Mouse (Mus musculus): ENCODE measurements around the gene Guf1.
A peak's percentile ranks its signal among the peaks of the same experiment; 100 is the strongest.

Guf1 gene

DNA sequence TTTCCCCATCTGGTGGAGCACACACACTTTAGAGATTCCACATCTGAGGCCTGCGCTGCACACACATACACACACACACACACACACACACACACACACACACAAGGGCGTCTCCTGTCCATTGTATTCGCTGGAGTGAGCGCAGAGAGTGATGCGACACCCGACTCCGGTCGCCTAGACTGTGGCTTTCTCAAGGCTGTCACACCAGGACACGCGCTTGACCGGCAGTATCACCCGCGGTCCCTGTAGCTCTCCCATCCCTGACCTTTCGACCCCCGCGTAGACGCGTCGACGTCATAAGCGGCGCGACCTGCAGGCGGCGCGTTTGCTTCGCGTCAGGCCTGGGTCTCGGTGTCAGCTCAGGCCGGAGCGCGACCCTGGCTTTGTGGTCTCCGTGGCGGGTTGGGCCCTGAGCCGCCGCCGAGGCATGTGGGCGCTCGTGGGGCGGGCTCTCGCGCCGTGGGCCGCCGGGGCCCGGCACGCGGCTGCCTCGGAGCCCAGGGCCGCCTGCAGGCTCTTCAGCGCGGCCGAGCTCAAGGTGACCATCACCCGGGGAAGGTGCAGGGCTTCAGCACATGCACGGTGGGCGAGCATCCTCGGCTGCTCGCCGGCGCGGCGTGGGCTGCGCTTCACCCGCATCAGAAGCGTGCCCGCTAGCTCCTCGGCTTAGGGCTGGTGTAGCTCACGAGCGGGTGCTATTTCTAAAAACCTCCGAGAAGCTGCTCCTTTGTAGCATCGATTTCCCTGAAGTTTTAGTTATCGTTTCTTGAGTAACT lies at the start of gene Guf1:
Gene Guf1, plus strand, starts transcription at position 296 of the 776 bp plus-strand sequence.
- DNase-seq (ENCODE audit: low read depth in 1 of 2, low spot score in 2 of 2) = peak; percentile 83 to 94

DNA sequence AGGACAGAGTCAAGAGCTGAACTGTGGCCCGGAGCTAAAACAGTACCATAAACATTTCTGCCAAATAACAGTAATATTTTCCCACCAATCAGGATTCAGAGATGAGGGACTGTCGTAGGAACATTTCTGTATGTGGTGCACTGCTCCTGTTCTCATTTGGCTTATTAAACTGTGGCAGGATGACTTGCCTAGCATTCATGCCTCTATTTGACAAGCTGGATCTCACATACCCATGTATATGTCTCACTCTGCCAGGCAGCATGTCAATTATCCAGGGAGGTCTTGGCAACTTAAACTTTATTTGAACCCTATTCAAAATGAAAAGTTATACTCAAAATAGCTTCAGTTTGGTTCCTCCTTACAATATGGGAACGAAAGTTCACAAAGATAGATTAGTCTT lies 49.7 kb upstream of the Guf1 start:
- no peak for DNase-seq (ENCODE audit: low read depth in 1 of 2, low spot score in 2 of 2)

- no peak for DNase-seq (ENCODE audit: low read depth in 1 of 2, low spot score in 2 of 2)
Observed at GRCm38 (mm10) chr5:69511631-69512030, 45.1 kb upstream of the Guf1 start.

- no peak for DNase-seq (ENCODE audit: low read depth in 1 of 2, low spot score in 2 of 2)
Observed at GRCm38 (mm10) chr5:69512203-69512602, 44.5 kb upstream of the Guf1 start.

DNA sequence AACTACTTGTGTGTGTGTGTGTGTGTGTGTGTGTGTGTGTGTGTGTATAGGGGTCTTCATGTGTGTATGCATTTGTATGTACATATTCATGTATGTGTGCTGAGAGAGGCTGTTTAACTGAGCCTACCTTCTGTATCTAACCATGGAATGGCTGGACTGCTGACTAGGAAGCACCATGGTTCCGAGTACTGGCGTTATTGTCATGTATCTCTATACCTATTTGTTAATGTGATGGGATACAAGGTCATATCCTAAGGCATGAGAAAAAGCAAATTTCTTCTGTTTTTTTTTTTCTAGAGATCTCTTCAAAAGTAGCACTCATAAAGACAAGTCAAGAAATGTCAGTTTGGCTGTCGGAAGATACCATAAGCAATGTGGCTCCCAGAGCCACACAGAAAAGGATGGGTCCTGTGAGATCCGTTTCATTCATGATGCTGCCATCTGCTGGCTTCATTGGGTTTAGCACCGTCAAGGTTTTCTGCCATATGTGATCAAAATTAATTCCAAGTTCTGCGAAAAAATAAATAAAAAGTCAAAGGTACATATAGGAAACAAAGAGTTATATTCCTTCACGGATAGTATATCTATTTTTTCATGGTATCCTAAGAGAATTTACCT lies 36.0 kb upstream of the Guf1 start:
- DNase-seq (ENCODE audit: low read depth in 1 of 2, low spot score in 2 of 2) = no peak

DNA sequence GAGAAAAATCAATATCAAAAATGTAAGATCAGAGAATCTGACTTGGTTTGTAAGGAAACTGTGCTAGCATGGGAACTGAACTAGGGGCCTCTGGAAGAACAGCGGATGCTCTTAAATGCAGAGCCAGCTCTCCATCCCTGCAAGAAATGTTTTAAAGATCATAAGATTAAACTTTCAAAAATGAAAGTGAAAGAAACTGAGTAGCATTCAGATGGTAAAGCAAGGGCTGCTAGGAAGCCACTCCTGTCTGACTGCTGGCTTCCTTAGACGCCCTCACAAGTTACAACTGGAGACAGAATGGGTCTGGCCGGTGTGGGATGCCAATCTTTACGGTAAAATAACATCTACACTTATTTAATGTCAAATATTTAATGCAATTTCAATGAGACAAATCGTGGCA lies 34.7 kb upstream of the Guf1 start:
- DNase-seq (ENCODE audit: low read depth in 1 of 2, low spot score in 2 of 2) = no peak

- DNase-seq (ENCODE audit: low read depth in 1 of 2, low spot score in 2 of 2) = no peak
Observed at GRCm38 (mm10) chr5:69523944-69524343, 32.8 kb upstream of the Guf1 start.

DNA sequence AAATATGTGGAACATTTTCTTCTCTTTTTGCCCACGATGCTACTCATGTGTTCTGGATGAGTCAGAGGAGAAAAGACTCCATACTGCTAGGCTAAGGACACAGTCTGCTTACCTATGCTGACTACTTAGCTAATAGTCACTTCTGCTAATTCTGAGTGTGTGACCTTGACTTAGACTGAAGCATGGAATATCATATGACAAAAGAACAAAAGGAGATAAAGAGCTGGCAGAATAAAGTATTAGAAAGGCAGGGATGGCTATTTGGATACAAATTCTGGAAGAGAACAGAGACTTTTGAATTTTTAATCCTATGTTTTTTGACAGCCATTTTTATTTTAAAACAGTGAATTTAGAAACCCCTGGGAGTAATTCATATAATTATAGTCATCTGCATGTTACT lies 15.0 kb upstream of the Guf1 start:
- DNase-seq (ENCODE audit: low read depth in 1 of 2, low spot score in 2 of 2) = no peak

GRCm38 (mm10) chr5:69542489-69542888 lies 14.2 kb upstream of the Guf1 start, which contains the start of gene Yipf7:
TSS of gene Yipf7 (minus strand) at chr5:69542648.
- DNase-seq (ENCODE audit: low read depth in 1 of 2, low spot score in 2 of 2) = no peak

DNA sequence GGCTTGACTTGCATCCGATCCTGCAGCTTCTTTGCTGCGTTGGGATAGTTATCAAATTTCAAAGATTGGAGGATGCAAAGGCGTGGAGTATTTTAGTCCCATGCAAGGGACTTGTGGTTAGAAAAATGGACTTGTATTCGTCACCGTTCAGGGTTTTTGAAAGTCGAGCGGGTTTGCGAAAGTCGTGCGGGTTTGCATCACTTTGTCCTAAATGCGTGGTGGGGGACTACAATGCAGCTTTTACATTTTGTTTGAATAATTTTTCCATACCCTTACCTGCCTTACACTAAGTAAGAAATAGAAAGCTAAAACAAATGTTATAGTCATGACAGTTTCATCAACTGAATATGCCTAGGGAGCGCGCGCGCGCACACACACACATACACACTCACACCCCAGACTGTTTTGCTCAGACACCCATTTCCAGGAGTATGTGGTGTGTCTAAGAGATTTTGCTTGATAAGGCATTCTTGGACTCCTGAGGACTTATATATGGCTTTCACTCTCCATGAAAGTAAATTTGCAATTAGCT lies 747 bp downstream of the Guf1 start:
- peak in 1 of 2 experiments; percentile 1 for DNase-seq (ENCODE audit: low read depth in 1 of 2, low spot score in 2 of 2)

DNA sequence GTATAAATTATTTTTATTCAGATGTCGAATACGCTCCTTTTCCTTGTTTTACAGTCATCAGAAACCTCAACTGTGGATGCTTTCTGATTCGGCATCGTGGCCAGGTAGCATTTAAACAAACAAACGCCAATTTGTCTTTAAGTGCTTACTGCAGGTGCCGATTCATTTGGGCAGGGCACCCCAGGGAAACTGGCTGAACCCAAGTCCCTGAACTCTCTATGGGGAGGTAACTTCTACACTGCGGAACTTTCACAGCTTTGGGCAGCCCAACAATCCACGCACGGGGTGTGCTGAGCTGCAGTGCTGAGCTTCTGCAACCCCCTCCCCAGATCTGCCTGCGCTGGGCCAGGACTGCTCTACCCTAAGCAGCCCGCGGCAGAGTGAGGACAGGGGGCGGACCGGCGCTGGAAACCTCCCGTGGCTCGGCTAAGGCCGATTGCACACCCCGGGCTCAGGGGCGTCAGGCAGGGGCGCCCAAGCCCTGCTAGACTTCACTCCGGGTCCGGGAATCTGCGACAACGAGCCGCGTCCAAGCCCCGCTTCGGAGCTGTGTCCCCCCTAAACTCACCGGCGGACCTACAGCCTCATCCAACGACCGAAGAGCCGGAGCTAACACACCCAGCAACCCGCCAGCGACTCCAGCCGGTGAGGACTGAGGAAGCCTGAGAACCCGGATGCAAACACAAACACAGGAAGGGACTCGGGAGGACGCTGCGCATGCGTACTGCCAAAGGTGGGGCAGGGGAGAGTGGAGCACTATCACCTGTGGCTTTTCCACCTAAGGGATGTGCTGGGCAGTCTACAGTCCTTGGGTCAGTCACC lies 35.1 kb downstream of the Guf1 start, which contains the start of gene Gnpda2:
Gene Gnpda2, minus strand, starts transcription at position 701 of the 822 bp plus-strand sequence.
- peak; percentile 24 to 33 for DNase-seq (ENCODE audit: low read depth in 1 of 2, low spot score in 2 of 2)

GRCm38 (mm10) chr5:69601027-69601426 lies 44.3 kb downstream of the Guf1 start:
- DNase-seq (ENCODE audit: low read depth in 1 of 2, low spot score in 2 of 2) = no peak

- DNase-seq (ENCODE audit: low read depth in 1 of 2, low spot score in 2 of 2) = no peak
Observed at GRCm38 (mm10) chr5:69613209-69613796, 56.6 kb downstream of the Guf1 start.

GRCm38 (mm10) chr5:69620899-69621298 lies 64.2 kb downstream of the Guf1 start:
- DNase-seq (ENCODE audit: low read depth in 1 of 2, low spot score in 2 of 2) = no peak
